Mouse (Mus musculus) liver, embryonic 14.5 days (tissue): ENCODE results near the gene Sh3pxd2a.

Source experiments
- CTCF ChIP-seq: IDR thresholded peaks from 2 replicates; pipeline ENCODE4 v1.5.1; 2016; ENCODE audit warnings: antibody characterized with exemption, low read depth, control low read depth
- EP300 ChIP-seq: IDR thresholded peaks from 2 replicates; pipeline ENCODE4 v1.6.1; 2016; ENCODE audit warnings: antibody characterized with exemption, low read depth

GRCm38 (mm10) chr19:47462725-47463124, 1.5 kb downstream of the Sh3pxd2a start:
- TF ChIP-seq CTCF (no peak), EP300 (no peak)
